Mouse (Mus musculus) brain, adult 2 months (tissue): ENCODE results near the gene Elk3.

Experiments
- DNase-seq: peaks from one replicate; pipeline ENCODE4 v3.0.0; 2011; ENCODE audit warnings: low read depth, low spot score

Gene Elk3

DNA sequence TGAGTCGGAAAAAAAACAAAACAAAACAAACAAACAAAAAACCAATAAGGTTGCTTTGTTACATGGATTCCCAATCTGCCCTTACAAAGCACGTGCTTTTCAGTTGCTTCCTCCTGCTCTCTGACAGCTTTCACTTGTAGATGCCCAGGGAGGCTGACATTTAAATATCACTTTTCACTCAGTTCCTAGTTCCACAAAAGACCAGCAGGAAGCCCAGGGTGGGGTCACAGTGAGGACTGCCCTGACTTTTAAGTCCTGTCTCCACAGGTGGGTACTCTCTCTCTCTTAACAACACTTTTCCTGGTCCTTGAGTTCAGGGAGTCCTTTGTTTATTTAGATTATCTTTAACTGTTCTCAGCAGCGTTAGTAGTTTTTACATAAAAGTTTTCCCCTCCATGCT is 68.7 kb downstream of the Elk3 start:
- no peak for DNase-seq

GRCm38 (mm10) chr10:93239201-93239806 is 71.6 kb downstream of the Elk3 start:
- DNase-seq: no peak

DNA sequence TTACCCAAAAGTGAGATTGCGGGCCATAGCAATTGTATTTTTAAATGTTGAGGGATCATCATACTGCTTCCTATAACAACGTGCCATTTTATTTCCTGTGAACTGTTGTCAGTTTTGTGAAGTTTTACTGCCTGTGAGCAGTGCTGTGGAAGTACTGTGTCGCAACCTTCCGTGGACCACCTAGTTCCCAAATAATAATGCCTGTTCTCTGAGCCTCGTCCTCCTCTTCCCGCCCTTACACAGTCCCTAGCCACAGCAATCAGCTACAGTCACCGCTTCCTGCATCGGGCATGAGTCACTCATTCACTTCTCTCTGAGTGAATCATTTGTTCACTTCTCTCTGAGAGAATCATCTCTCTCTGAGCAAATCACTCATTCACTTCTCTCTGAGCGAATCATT is 76.2 kb downstream of the Elk3 start:
- DNase-seq: no peak

GRCm38 (mm10) chr10:93233665-93234194 is 77.2 kb downstream of the Elk3 start:
- no peak for DNase-seq

- peak; percentile 61 for DNase-seq
Observed at GRCm38 (mm10) chr10:93231893-93232292, 79.0 kb downstream of the Elk3 start.

DNA sequence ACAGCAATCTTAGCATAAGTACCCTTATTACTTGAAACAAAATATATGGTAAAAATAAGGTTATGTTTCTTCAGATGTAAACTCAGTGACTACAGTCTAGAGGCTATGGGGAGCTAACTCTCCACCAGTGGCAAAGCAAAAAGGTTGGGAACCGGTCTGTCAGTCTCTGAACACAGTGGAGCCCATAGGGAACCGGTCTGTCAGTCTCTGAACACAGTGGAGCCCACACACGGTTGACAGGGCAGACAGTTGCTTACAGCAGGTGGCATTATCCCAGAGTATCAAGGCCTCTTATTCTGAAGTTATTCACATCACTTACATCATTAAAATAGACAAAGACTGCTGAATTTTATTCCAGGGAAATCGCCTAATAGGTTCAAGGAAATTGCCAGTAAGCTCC is 79.4 kb downstream of the Elk3 start:
- DNase-seq: no peak

DNA sequence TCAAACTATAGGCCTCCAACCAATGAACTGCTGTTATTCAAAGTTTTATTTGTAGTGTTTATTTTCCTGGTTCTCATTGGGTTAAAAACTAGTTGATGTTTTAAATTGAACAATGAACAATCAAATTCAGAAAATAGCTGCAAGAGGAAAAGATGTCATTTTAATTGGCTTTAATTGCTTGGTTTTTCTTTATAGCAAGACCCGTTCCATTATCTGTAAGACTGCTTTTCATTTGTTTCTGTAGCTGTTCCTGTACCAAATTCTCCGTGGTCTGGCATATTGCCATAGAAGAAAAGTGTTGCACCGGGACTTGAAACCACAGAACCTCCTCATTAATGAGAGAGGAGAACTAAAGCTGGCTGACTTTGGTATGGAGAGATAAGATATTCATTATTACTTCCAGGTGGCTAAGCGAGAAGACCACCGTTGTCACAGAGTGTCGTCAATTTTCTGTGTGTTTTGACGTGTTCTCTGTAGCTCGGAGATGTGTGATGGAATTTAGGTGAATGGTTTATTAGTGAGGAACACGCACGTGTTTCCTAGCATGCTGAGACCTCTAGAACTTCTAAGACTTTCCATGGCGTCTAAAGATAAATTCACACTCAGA is 82.4 kb downstream of the Elk3 start:
- DNase-seq: no peak

DNA sequence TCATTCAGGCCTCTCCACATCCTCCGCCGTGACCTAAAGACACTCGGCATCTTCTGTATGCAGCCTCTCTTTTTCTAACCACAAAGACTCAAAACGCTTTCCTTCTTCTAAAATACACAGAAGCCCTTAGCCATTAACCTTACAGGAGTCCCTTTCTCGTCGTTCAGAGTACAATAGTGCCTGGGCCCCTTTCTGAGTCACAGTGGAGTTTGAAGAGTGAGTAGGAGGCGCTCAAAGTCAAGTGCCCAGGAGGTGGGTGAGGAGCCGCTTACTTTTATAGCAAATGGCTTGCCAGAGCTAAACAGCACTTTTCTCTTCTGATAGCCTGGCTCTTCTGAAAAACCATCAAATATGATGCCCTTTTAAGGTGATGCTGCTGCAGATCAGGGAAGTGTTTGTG is 83.0 kb downstream of the Elk3 start:
- peak; percentile 76 for DNase-seq

DNA sequence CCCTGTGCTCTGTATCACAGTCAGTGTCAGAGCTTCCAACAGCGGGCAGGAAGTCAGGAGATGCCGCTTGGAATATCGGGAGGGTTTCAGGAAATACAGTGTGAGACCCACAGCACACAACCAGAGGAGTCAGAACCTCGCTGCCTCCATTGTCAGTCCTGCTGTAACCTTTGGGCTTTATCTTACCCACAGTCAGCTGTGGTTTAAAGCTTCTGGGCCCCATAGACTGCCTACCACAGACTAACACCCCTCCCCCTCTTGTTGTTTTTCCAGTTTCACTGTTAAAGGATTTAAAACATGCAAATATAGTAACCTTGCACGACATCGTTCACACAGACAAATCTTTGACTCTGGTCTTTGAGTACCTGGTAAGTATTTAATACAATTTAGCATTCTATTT is 85.2 kb downstream of the Elk3 start:
- no peak for DNase-seq

DNA sequence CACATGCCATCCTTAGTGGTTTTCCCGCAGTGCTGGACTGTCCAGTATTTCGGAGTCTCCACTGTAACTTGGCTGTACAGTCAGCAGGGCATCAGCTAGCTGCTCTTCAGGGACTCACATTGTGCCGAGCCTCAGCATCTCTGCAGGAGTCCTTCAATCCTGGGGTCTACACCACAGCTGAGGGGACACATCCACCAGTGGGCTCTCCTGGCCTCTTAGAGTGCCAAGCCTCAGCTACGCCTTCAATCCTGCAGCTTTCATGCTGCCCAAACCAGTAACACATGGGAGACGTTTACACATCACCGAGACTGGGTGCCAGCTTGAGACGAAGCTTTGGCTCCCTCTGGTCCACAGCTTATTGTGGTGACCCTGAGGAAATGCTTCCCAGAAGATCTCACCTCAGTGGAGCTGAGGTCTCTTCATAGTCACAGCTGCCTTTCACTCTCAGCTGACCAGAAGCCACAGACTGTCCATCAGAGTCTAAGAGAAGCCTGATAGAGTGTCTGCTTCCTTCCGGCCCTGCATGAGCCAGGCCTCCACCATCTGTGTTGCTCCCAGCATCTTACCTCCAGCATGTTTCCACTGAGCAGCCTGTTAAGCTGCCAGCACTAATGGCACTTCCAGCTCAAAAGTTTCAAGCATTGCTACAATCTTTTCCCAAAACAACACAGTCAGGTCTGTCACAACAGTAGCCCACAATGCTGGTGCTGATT is 95.7 kb downstream of the Elk3 start:
- peak; percentile 80 for DNase-seq

GRCm38 (mm10) chr10:93214251-93214650 is 96.7 kb downstream of the Elk3 start:
- DNase-seq: no peak

DNA sequence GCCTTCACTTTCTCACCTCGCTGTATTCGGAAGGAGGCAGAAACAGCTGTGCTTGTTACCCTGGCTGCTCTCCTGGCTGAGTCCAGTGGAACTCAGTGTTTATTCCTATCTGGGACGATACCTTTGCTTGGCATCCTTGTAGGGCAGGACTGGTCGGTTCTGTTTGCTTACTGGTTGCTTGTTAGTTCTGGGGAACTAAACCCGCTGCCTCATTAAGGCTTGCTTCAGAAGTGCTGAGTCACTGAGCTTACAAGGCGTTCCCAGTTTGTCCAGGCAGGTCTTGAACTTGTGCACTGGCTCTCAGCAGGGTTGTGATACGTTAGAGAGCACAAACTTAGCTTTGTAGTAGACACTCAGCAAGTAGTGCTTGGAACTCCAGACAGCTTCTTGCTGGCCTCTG is 97.6 kb downstream of the Elk3 start:
- no peak for DNase-seq

GRCm38 (mm10) chr10:93212699-93213098 is 98.2 kb downstream of the Elk3 start:
- DNase-seq: no peak

GRCm38 (mm10) chr10:93207176-93207575 is 103.8 kb downstream of the Elk3 start:
- DNase-seq: no peak

DNA sequence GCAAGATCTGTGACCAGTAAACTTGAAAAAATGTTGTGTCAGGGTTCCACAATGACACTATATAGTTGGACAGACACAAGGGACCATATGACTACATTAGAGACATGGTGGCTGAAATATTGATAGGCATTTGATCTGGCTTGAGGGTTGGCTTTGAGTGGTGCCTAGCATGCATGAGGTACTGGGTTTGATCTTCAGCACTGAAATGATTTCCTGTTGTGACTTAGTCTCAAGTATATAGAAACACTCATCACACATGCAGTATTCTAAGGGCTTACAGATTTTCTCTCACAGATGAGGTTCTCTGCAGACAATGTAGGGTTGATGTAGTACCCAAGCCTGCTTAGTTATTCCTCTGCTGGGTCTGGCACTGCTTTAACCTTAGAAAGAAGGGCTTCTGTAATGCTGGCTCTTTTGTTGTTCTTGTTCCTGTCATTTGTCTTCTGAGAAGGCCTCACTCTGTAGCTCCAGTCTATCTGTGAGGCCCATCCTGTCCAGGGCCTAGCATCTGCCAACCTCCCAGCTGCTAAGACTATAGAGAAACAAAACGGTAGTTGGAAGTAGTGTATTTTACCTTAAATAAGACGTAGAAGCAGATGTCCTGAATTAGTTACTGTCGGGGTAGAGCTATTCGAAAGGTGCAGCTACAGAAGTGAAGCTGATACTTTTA is 105.5 kb downstream of the Elk3 start:
- no peak for DNase-seq

DNA sequence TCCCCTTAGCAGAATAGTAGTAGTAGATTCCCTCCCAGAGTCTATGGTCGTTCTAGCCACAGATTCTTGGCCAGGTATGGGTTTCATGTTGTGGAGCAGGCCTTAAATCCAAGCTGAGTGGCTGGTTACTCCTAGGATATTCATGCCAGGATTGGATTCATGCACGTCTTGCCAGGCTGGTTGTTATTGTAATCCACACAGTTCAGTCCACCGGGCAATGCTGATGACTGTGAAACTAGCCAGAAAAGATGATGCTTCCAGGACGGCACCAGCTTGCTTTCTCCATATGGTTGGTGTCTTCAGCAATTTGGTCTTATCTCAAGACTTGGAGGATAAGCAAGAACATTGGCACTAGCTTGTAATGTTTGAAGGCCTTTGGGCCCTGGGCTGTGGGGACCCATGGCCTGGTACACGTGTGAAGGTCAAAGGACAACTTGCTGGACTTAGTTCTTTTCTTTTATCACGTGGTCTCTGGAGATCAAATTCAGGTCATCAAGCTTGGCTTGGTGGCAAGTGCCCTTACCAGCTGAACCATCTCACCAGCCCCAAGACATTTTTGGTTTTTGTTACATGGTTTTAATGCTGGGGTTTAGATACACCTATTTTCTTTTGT is 109.0 kb downstream of the Elk3 start:
- DNase-seq: peak; percentile 76

GRCm38 (mm10) chr10:93198958-93199357 is 112.0 kb downstream of the Elk3 start:
- DNase-seq: no peak
